Mouse (Mus musculus): ENCODE data around the gene Ercc2.

- TF ChIP-seq POLR2A (IDR thresholded peaks at IDR 0.05; ENCODE audit: control insufficient read depth, extremely low read depth, insufficient read depth, low read length, poor library complexity) (no peak), CTCF (IDR thresholded peaks at IDR 0.05; ENCODE audit: borderline replicate concordance, control insufficient read depth, extremely low read depth, insufficient read depth, low read length, poor library complexity) (no peak)
Observed at GRCm38 (mm10) chr7:19338060-19338459, 43.8 kb upstream of the Ercc2 start.
